Mouse (Mus musculus): Measurements from ENCODE around the gene Gm42715.
"Not testable (repeated sequence)": the region's sequence is repeated elsewhere in the genome, so short reads cannot be mapped to it uniquely, and the experiment has no call there.

Gm42715 gene

GRCm38 (mm10) chr7:127519284-127519683 is at the start of gene Gm42715:
Gm42715 (plus strand) TSS chr7:127519584.
- no peak for DNase-seq (ENCODE audit: low read depth, low spot score)

DNA sequence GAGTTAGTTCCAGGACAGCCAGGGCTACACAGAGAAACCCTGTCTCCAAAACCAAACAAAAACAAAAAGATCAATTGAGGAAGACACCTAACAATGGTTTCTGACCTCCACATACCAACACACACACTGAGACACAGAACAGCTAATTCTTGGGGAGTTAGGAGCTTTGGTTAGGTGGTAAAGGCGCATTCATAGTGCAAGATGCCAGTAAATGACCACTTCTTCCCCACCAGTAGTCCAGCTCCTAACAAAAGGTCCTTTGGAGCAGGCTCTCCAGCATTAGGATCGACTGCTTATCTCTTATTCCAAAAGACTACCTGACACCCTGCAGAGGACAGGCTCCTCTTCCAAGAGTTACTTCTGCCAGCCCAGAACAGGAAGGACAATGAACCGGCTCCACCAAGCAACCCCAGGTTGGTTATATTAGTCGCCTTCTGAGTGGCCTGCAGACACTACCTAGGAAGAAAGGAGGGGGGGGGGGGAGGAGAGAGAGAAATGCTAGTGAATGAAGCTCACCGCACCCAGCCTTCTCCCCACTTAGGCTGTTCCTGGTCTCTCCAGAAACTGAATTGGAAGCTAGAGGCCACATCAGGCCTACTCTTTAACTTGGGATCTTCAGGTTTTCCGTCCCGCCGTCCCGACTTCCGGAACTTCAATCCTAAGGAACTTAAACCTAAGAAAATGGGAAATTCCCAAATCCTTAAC is 49.2 kb upstream of the Gm42715 start:
- DNase-seq (ENCODE audit: low read depth, low spot score), result peak; percentile 29

- peak; percentile 95 for DNase-seq (ENCODE audit: low read depth, low spot score)
These were observed 48.4 kb upstream of the Gm42715 start for GRCm38 (mm10) chr7:127470743-127471645.

DNA sequence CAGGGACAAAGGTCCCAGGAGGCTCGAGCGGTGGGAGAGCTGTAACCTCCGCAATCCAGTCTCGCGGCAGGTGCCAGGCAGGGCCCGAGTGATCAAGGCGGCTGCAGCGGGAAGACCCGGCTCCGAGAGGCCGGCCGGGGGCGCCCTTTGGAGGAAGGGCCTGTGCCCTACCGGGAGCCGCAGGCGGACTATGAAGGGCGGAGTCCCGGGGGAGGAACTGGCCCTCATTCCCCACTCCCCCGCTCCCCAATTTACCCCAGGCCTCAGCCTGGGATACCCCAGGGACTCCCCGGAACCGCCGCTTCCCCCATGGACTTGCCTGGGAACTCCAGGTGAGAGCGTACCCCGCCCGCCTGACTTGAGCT is 47.8 kb upstream of the Gm42715 start:
- peak; percentile 47 for DNase-seq (ENCODE audit: low read depth, low spot score)

DNA sequence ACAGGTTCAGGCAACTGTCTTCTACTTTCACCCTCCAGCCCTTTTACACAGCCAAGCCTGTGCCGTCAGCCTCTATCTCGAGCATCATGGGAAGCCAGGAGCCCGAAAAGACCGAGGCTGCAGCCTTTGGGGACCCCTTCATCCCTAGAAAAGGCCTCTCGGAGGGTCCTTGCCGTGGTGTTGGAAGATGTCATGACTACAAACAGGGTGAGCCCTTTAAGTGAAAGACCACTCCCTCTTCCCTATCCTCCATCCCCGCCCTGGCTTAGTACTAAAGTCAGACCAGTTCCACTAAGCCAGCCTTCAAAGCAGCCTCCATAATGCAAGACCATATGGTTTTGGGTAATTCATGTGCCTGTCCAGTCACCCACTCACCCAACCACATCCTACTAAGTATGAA is 47.3 kb upstream of the Gm42715 start:
- DNase-seq (ENCODE audit: low read depth, low spot score), result no peak

- DNase-seq (ENCODE audit: low read depth, low spot score), result no peak
These were observed 45.7 kb upstream of the Gm42715 start for GRCm38 (mm10) chr7:127473705-127474104.

DNA sequence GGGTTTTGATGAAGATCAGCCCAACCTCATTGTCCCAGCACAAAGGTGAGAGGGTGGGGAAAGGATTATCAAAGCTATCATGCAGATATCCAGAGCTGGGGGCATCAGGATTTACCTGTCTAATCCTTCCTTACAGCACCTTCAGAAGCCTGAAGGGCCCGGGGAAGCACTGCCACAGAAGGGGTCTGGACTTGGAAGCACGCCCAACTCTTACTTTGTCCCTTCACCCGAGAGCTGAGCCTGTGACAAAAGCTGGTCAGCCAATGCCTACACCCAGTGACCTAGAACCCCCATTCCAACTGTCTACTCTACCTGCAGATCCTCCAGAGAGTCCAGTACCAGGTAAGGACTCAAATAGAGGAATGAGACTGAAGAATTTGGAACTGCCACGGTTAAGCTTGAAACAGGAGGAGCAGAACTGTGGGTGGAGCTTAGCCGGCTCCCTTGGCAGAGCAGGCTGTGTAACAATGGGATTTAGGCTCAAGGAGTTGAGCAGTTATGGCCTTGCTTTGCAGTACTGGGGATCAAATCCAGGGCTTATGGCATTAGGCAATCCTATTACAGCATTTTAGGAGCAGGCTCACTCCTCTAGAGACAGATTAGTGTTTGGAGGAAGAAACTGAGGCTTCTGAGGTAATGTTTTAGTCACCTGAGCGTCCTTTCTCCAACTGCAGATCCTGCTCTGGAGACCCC is 44.9 kb upstream of the Gm42715 start:
- no peak for DNase-seq (ENCODE audit: low read depth, low spot score)

- DNase-seq (ENCODE audit: low read depth, low spot score), result no peak
These were observed 44.1 kb upstream of the Gm42715 start for GRCm38 (mm10) chr7:127475186-127475740.

- DNase-seq (ENCODE audit: low read depth, low spot score), result no peak
These were observed 43.0 kb upstream of the Gm42715 start for GRCm38 (mm10) chr7:127476336-127476735.

DNA sequence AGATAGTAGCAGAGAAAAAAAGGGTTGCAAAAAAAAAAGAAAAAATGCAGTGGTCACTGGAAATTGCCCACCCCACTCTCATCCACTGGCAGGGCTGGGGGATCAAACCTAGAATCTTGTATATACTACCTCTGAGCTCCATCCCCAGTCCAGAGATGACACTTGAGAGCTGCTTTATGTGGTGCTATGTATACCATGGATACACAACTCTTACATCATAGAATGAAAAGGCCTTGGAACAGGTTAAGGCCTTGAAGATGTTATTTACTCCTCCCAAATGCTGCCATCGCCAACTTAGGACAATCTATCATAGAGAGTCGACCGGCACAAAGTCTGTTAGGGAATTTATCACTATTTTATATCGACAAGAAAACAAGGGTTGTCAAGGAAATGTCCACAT is 42.5 kb upstream of the Gm42715 start:
- DNase-seq (ENCODE audit: low read depth, low spot score), result no peak

DNA sequence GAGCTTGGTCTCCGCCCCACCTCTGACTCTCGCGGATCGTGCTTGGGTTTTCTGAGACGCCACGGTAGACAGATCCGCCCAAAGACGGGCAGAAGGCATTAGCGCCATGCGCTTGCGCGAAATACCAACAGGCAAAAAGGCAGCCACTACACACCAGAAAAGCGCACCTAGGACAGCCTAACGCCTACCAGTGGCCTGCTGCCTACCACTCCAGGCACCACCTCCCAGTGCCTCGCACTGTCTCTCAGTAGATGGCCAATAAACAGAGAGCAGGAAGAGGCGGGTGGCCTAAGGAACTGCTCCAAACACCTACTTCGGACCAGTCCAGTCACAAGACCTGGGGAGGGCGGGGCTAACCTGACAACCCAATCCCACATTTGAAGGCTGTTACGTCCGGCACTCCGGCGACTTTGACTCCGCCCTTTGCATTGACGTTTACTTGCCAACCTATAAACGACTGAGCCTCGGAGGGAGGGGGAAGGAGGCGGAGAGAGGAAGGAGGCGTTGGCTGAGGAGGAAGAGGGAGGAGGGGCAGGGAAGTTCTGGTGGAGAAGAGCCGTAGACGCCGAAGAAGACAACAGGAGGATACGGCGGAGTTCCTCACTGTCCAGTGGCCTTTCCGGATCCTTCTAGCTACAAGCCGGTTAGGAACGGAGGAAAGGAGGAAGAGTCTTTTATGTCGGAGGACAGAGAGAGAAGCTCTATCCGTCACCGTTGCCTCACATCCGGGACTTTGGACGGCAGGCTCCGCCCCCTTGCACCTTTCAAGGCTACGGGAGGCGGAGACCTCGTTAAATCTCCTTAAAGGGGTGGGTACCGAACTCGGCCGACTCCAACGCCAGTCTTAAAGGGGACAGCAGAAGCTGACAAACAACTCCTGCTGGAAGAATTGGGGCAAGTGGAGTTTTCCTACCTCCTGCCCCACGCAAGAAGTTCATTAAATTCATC is 41.4 kb upstream of the Gm42715 start:
- peak; percentile 100 for DNase-seq (ENCODE audit: low read depth, low spot score)

DNA sequence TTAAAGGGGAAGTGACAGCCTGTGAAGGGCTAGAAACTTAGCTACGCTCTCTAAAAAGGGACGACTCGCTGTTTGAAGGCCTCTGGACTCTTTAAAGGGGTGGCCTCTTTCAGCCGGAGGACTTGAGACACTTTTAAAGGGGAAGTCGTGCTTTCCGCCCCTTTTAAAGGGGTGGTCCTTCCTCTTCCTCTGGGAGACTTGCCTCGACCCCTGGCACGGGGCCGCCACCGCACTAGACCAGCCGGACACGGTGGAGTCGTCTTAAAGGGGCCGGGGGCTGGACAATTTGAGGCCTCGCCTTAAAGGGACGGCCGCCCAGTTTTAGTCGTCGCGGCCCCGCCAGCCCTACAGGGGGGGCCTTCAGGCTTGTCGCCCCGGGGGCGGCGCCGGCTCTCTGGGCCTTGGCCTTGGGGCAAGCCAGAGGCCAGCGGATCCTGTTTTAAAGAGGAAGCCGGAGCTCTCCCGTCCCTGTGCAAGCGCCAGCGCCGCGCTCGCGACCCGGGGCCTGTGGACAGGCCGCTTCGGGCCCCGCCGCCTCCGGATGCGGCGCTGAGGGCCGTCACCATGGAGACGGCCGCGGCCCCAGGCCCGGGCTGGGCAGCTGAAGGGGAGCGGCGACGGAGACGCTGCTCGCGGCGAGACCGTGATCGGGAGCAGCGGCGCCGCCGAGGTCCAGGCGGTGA is 40.6 kb upstream of the Gm42715 start, which contains the start of gene Fbrs:
TSS of gene Fbrs (plus strand) at position 565 of the 683 bp plus-strand sequence.
- no peak for DNase-seq (ENCODE audit: low read depth, low spot score)

GRCm38 (mm10) chr7:127479318-127480225 is 39.8 kb upstream of the Gm42715 start:
- peak; percentile 35 for DNase-seq (ENCODE audit: low read depth, low spot score)

- peak; percentile 86 for DNase-seq (ENCODE audit: low read depth, low spot score)
These were observed 39.1 kb upstream of the Gm42715 start for GRCm38 (mm10) chr7:127480321-127480720.

DNA sequence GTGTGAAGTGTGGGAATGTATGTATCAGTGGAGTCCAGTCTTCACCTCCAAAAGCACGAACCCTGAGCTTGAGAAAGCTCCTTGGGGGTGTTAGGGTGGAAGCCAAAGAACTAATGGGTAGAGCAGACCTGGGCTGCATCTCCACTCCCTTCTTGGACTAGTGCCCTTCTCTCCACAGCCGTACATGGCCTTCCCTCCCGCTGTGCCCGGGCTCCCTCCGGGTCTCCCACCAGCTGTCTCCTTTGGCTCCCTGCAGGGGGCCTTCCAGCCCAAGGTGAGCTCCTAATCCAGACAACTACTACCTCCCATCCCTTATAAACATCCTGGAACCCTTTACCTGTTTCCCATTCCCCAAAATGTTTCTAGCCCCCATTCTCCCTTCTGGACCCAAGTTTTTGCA is 34.0 kb upstream of the Gm42715 start:
- no peak for DNase-seq (ENCODE audit: low read depth, low spot score)

- not testable (repeated sequence) for DNase-seq (ENCODE audit: low read depth, low spot score)
These were observed 31.0 kb upstream of the Gm42715 start for GRCm38 (mm10) chr7:127488364-127488763.

DNA sequence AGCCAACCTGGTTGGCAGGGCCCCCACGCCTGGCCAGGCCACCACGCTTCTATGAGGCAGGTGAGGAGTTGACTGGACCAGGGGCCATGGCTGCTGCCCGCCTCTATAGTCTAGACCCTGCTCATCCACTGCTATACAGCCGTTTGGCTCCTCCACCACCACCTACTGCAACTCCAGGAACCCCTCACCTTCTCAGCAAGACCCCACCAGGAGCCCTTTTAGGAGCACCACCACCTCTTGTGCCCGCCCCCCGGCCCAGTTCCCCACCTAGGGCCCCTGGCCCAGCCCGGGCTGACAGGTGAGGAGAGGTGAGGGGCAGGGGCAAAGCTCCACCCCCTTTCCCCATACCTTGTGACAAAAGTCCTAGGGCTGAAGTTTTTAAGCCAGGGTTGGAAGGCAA is 29.4 kb upstream of the Gm42715 start:
- DNase-seq (ENCODE audit: low read depth, low spot score), result no peak

DNA sequence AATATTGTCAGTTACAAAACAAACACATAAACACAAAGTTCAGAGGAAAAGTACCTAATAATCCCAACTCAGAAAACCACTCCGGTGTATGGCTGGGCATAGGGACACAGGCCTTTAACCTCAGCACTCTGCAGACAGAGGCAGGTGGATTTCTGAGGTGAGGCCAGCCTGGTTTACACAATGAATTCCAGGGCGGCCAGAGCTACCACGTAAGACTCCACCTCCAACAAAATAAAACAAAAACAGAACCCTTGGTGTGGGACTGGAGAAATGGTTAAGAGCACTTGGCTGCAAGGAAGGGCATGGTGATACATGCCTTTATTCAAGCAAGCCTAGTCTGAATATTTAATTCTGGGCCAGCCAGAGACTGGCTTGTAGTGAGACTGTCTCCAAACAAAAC is 27.5 kb upstream of the Gm42715 start:
- DNase-seq (ENCODE audit: low read depth, low spot score), result no peak

- DNase-seq (ENCODE audit: low read depth, low spot score), result no peak
These were observed 24.7 kb upstream of the Gm42715 start for GRCm38 (mm10) chr7:127494648-127495047.
